Mouse (Mus musculus) hindbrain, embryonic 15.5 days (tissue): ENCODE data around the gene Ccdc157. TPM values are rescaled to one million over a fixed set of nuclear protein-coding genes. Genes with fewer than 3 reads are reported as not detected.

Experiments used
- ATAC-seq: fragments of 200-750 bp; cut with Nextera tagmentation; 2 replicates; pipeline ENCODE4 v1.8.0; 2017; ENCODE audit warnings: low read depth, moderate number of reproducible peaks, moderate TSS enrichment; ENCODE audit not compliant: low FRiP score
- H3K27ac ChIP-seq: fragments of 300-500 bp; sonication (generic); replicated peaks from 2 replicates; pipeline ENCODE4 v1.5.1; 2015; ENCODE audit warnings: mild to moderate bottlenecking, inconsistent platforms
- H3K27me3 ChIP-seq: fragments of 300-500 bp; sonication (generic); 2 replicates; pipeline ENCODE4 v1.6.1; 2015; ENCODE audit warnings: control low read depth, inconsistent platforms
- H3K36me3 ChIP-seq: fragments of 300-500 bp; sonication (generic); 2 replicates; pipeline ENCODE4 v1.6.1; 2015; ENCODE audit warnings: control low read depth, inconsistent platforms
- H3K4me1 ChIP-seq: fragments of 300-500 bp; sonication (generic); replicated peaks from 2 replicates; pipeline ENCODE4 v1.6.1; 2015; ENCODE audit warnings: control low read depth, inconsistent platforms
- H3K4me2 ChIP-seq: fragments of 300-500 bp; sonication (generic); 2 replicates; pipeline ENCODE4 v1.6.1; 2015; ENCODE audit warnings: moderate library complexity, mild to moderate bottlenecking, inconsistent platforms
- H3K4me3 ChIP-seq: fragments of 300-500 bp; sonication (generic); 2 replicates; pipeline ENCODE4 v1.5.1; 2015; ENCODE audit warnings: mild to moderate bottlenecking, inconsistent platforms
- H3K9ac ChIP-seq: fragments of 300-500 bp; sonication (generic); 2 replicates; pipeline ENCODE4 v1.6.1; 2015; ENCODE audit warnings: inconsistent platforms
- H3K9me3 ChIP-seq: fragments of 300-500 bp; sonication (generic); 2 replicates; pipeline ENCODE4 v1.6.1; 2016; ENCODE audit warnings: control low read depth, inconsistent platforms
- WGBS: fragments of 180-500 bp; shearing (Covaris S2); methylation state at CpG from one replicate; pipeline ENCODE4 v1.1.7; 2015; 5-methylcytosine and 5-hydroxymethylcytosine counted together
- polyA plus RNA-seq: library from polyadenylated mRNA; unstranded; fragments of >200 nt; fragmentation: Nextera tagmentation; extraction: Ambion mirVana; gene quantifications from 2 replicates; pipeline ENCODE4 v1.2.1, GENCODE M21; 2015

The Ccdc157 gene
- polyA plus RNA-seq, 1 experiment from 2014 or later, result 10.0 TPM

GRCm38 (mm10) chr11:4174586-4174985 is 14.5 kb upstream of the Ccdc157 start:
- peak overlapping the region; percentile 43; the same call in 1 of the 2 replicates for H3K27ac ChIP-seq
- ATAC-seq, result peak; percentile 80
- 75% methylated on average over 5 of the region's 5 CpGs for WGBS

GRCm38 (mm10) chr11:4166467-4167090 is 6.5 kb upstream of the Ccdc157 start:
- Histone ChIP-seq H3K36me3 (peaks cover 87% of the 10 kb centered on the region), H3K4me2 (no peak overlapping the region), H3K27me3 (no peaks in the 10 kb centered on the region), H3K9me3 (no peaks in the 10 kb centered on the region), H3K9ac (no peak overlapping the region), H3K4me3 (no peak overlapping the region), H3K27ac (no peak overlapping the region), H3K4me1 (peaks cover 29% of the 10 kb centered on the region)
- 95% methylated on average over 7 of the region's 7 CpGs for whole genome bisulfite sequencing
- no peak for ATAC-seq

More at GRCm38 (mm10) chr11:4174586-4174985, 14.5 kb upstream of the Ccdc157 start:
- Histone ChIP-seq H3K9me3 (no peaks in the 10 kb centered on the region), H3K4me3 (no peak overlapping the region), H3K9ac (no peak overlapping the region), H3K36me3 (peaks cover 99% of the 10 kb centered on the region), H3K4me2 (no peak overlapping the region), H3K4me1 (no peaks in the 10 kb centered on the region), H3K27me3 (no peaks in the 10 kb centered on the region)

- Histone ChIP-seq H3K9me3 (no peaks in the 10 kb centered on the region), H3K4me3 (no peak overlapping the region), H3K27ac (no peak overlapping the region), H3K36me3 (peaks cover 72% of the 10 kb centered on the region), H3K9ac (no peak overlapping the region), H3K4me1 (peaks cover 39% of the 10 kb centered on the region), H3K4me2 (no peak overlapping the region), H3K27me3 (no peaks in the 10 kb centered on the region)
- no peak for ATAC-seq
- WGBS, result 88% methylated on average over 2 of the region's 2 CpGs
These were observed 4.6 kb upstream of the Ccdc157 start for GRCm38 (mm10) chr11:4164701-4165100.

- peaks cover 36% of the 10 kb centered on the region for H3K36me3 ChIP-seq
- peak overlapping the region; percentile 91 for H3K27ac ChIP-seq
- H3K9me3 ChIP-seq, result no peaks in the 10 kb centered on the region
- WGBS, result 7% methylated on average over 15 of the region's 15 CpGs
- H3K4me3 ChIP-seq, result peak overlapping the region; percentile 67
- ATAC-seq, result no peak
- H3K27me3 ChIP-seq, result no peaks in the 10 kb centered on the region
- peak overlapping the region; percentile 91 for H3K4me2 ChIP-seq
- H3K9ac ChIP-seq, result peak overlapping the region; percentile 67
- peaks cover 60% of the 10 kb centered on the region for H3K4me1 ChIP-seq
These were observed 826 bp upstream of the Ccdc157 start for GRCm38 (mm10) chr11:4160758-4161480.

DNA sequence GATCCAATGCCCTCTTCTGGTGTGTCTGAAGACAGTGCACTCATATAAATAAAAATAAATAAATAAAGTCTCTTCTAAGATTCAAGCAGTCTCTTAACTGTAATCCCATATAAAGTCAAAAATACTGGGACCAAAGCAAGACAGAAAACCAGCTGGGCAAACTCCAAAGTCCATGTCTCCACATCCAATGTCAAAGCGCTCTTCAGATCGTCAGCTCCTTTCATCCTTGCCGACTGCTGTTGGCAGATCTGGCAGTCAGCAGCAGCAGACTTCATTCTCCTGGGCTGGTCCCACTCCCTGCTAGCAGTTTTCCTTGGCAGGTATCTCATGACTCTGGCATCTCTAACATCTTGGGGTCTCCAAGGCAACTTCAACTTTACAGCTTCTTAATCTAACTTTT is 1.4 kb downstream of the Ccdc157 start:
- Histone ChIP-seq H3K4me3 (no peak overlapping the region), H3K36me3 (peaks cover 14% of the 10 kb centered on the region), H3K9me3 (no peaks in the 10 kb centered on the region), H3K27ac (no peak overlapping the region), H3K9ac (no peak overlapping the region), H3K4me1 (peaks cover 51% of the 10 kb centered on the region), H3K27me3 (no peaks in the 10 kb centered on the region), H3K4me2 (peak overlapping the region; percentile 91)
- 86% methylated on average over 3 of the region's 3 CpGs for WGBS
- ATAC-seq, result no peak

GRCm38 (mm10) chr11:4155641-4156040 is 4.5 kb downstream of the Ccdc157 start:
- no peak overlapping the region for H3K27ac ChIP-seq
- H3K9ac ChIP-seq, result no peak overlapping the region
- 86% methylated on average over 5 of the region's 5 CpGs for whole genome bisulfite sequencing
- H3K4me2 ChIP-seq, result no peak overlapping the region
- no peaks in the 10 kb centered on the region for H3K27me3 ChIP-seq
- no peaks in the 10 kb centered on the region for H3K36me3 ChIP-seq
- H3K4me1 ChIP-seq, result peaks cover 24% of the 10 kb centered on the region
- no peak for ATAC-seq
- H3K9me3 ChIP-seq, result no peaks in the 10 kb centered on the region
- no peak overlapping the region for H3K4me3 ChIP-seq

- no peak overlapping the region for H3K27ac ChIP-seq
- no peaks in the 10 kb centered on the region for H3K9me3 ChIP-seq
- H3K4me3 ChIP-seq, result no peak overlapping the region
- H3K4me1 ChIP-seq, result peaks cover 11% of the 10 kb centered on the region; the same call in 1 of the 2 replicates
- no peak overlapping the region for H3K4me2 ChIP-seq
- no peak overlapping the region for H3K9ac ChIP-seq
- no peak for ATAC-seq
- no peaks in the 10 kb centered on the region for H3K36me3 ChIP-seq
- no peaks in the 10 kb centered on the region for H3K27me3 ChIP-seq
- WGBS, result 94% methylated on average over 7 of the region's 7 CpGs
These were observed 6.4 kb downstream of the Ccdc157 start for GRCm38 (mm10) chr11:4153694-4154093.

DNA sequence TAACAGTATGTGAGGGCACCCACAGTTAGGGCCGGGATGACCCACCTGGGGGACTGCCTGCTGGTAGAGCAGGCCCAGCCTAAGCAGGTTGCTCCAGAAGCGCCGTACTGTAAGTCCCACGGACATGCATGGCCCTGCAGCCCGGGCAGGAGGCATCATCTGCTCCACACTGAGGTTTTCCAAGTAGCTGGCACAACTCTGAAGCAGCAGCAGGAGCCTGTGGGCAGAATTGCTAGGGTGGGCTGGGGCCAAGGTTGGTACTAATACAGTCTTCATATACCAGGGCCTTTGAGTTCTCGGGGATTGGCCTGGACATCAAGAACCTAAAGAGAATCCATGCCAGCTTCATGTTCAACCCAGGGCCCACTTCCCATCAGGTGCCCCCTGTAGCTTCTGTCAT is 10.2 kb downstream of the Ccdc157 start:
- 86% methylated on average over 6 of the region's 6 CpGs for WGBS
- H3K4me1 ChIP-seq, result no peaks in the 10 kb centered on the region
- H3K36me3 ChIP-seq, result no peaks in the 10 kb centered on the region
- no peak overlapping the region for H3K27ac ChIP-seq
- H3K4me3 ChIP-seq, result no peak overlapping the region
- H3K9ac ChIP-seq, result no peak overlapping the region
- no peaks in the 10 kb centered on the region for H3K9me3 ChIP-seq
- no peak overlapping the region for H3K4me2 ChIP-seq
- ATAC-seq, result no peak
- H3K27me3 ChIP-seq, result no peaks in the 10 kb centered on the region

DNA sequence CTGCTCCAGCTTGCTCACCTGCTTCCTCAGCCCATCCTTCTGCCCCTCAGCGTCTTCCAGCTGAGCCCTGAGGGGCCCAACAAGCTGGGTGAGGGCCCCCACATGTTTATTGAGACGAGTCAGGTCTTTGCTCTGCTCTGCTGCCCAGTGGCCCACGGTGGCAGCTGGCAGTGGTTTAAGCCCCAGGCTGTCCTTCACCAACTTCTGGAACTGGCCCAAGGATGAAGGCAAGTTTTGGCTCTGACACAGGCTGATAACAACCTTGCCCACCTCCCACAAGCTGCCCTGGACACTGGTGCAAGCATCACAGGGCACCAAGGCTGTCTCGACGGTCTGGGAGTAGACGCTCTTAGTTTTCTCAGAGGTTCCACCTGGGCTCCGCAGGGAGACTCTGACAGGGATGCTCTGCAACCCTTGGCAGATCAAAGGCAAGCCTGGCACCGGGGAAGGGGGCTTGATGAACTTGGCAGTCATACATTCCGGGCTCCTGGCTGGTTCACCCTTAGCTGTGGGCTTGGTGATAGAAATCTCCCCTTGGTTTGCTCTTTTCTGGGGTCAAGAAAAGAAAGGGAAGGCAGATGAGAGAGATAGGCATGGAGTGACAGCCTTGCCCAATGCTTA is 11.4 kb downstream of the Ccdc157 start:
- Histone ChIP-seq H3K36me3 (peaks cover 4% of the 10 kb centered on the region), H3K4me2 (no peak overlapping the region), H3K27ac (no peak overlapping the region), H3K4me1 (no peaks in the 10 kb centered on the region), H3K4me3 (no peak overlapping the region), H3K27me3 (no peaks in the 10 kb centered on the region), H3K9ac (no peak overlapping the region), H3K9me3 (no peaks in the 10 kb centered on the region)
- no peak for ATAC-seq
- WGBS, result 85% methylated on average over 9 of the region's 9 CpGs

GRCm38 (mm10) chr11:4148120-4148519 is 12.0 kb downstream of the Ccdc157 start:
- no peak overlapping the region for H3K4me2 ChIP-seq
- 80% methylated on average over 5 of the region's 5 CpGs for WGBS
- no peaks in the 10 kb centered on the region for H3K4me1 ChIP-seq
- H3K36me3 ChIP-seq, result peaks cover 9% of the 10 kb centered on the region
- no peak overlapping the region for H3K4me3 ChIP-seq
- no peak for ATAC-seq
- H3K27me3 ChIP-seq, result no peaks in the 10 kb centered on the region
- H3K9me3 ChIP-seq, result no peaks in the 10 kb centered on the region
- H3K9ac ChIP-seq, result no peak overlapping the region
- no peak overlapping the region for H3K27ac ChIP-seq

- Histone ChIP-seq H3K36me3 (peaks cover 20% of the 10 kb centered on the region), H3K9me3 (no peaks in the 10 kb centered on the region), H3K4me1 (no peaks in the 10 kb centered on the region), H3K4me3 (no peak overlapping the region), H3K9ac (no peak overlapping the region), H3K27ac (no peak overlapping the region), H3K27me3 (no peaks in the 10 kb centered on the region), H3K4me2 (no peak overlapping the region)
- 85% methylated on average over 10 of the region's 10 CpGs for WGBS
- no peak for ATAC-seq
These were observed 13.0 kb downstream of the Ccdc157 start for GRCm38 (mm10) chr11:4147098-4147497.

DNA sequence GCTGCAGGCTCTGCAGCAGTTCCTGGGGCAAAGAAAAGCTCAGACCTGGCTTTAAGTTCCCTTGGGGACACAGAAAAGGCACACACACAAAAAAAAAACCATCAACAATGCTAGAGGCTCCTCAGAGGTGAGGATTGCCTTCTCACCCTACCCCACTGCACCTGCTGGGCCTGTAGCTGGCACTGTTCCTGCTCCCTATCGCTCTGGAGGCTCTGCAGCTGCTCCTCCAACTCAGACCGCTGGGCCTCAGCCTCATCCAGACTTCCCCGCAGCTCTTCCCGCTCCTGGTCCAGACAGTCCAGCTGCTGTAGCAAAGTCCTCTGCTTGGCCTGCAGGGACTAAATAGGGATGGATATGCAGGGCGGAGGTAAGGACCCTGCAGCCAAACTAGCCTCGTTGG is 13.7 kb downstream of the Ccdc157 start:
- 79% methylated on average over 6 of the region's 6 CpGs for WGBS
- no peak overlapping the region for H3K4me2 ChIP-seq
- H3K27me3 ChIP-seq, result no peaks in the 10 kb centered on the region
- no peak overlapping the region for H3K9ac ChIP-seq
- H3K4me3 ChIP-seq, result no peak overlapping the region
- H3K4me1 ChIP-seq, result no peaks in the 10 kb centered on the region
- ATAC-seq, result no peak
- no peak overlapping the region for H3K27ac ChIP-seq
- peaks cover 27% of the 10 kb centered on the region for H3K36me3 ChIP-seq
- no peaks in the 10 kb centered on the region for H3K9me3 ChIP-seq
